In genomic region chr7:132237191-132237590, GRCm38 (mm10) we compare ENCODE assay signal across 16 mouse cellular contexts.
A peak's percentile ranks its signal among the peaks of the same experiment; 100 is the strongest.
DNase-seq lines count a peak whose midpoint lies in the region; ATAC-seq and TF ChIP-seq lines count a peak whose summit lies in the region.
"Had no signal": no experiment of that assay in that cellular context is flagged by ENCODE, and none has a peak within 500 bp of the region (broad histone marks: within the 10 kb centered on the region; RNA-seq: fewer than 3 reads in every experiment).

No protein-coding gene starts in this region.

- H3K4me2 ChIP-seq in heart, embryonic 11.5 days: no peak overlapping the region
- no peak overlapping the region for H3K4me2 ChIP-seq in forebrain, embryonic 12.5 days
- H3K4me2 ChIP-seq: forebrain, embryonic 13.5 days; hindbrain, embryonic 13.5 days; limb, embryonic 15.5 days; midbrain, embryonic 11.5 days; neural tube, embryonic 12.5 days had no signal

- no peak for ATAC-seq in heart, embryonic 11.5 days (replicated peaks; ENCODE audit: insufficient number of reproducible peaks, low FRiP score, low TSS enrichment)
- ATAC-seq in forebrain, embryonic 12.5 days (ENCODE audit: low FRiP score): no peak
- ATAC-seq: forebrain, embryonic 13.5 days; Patski had no signal

- no peak for TF ChIP-seq CTCF in layer of hippocampus, adult 2 months (conservative IDR thresholded peaks at IDR 0.05)

- H3K9ac ChIP-seq in heart, embryonic 11.5 days (ENCODE audit: low read depth, low read length): no peak overlapping the region
- no peak overlapping the region for H3K9ac ChIP-seq in forebrain, embryonic 12.5 days
- H3K9ac ChIP-seq: forebrain, embryonic 13.5 days; hindbrain, embryonic 13.5 days; limb, embryonic 15.5 days; neural tube, embryonic 12.5 days had no signal

- no peak overlapping the region for H3K4me3 ChIP-seq in heart, embryonic 11.5 days (ENCODE audit: low read depth, low read length)
- H3K4me3 ChIP-seq in layer of hippocampus, adult 2 months: no peak overlapping the region
- no peak overlapping the region for H3K4me3 ChIP-seq in forebrain, embryonic 12.5 days (replicated peaks)
- H3K4me3 ChIP-seq: forebrain, embryonic 13.5 days; hindbrain, embryonic 13.5 days; limb, embryonic 15.5 days; neural tube, embryonic 12.5 days had no signal

- H3K4me1 ChIP-seq in heart, embryonic 11.5 days (ENCODE audit: control insufficient read depth, insufficient read depth, low read length): no peaks in the 10 kb centered on the region; the same call in 1 of the 2 replicates
- H3K4me1 ChIP-seq in forebrain, embryonic 12.5 days: 0 out of 2 replicates have a peak, but pooled peaks cover 4% of the 10 kb centered on the region

- no peak overlapping the region for H3K27ac ChIP-seq in heart, embryonic 11.5 days (ENCODE audit: low read depth, low read length)
- peak overlapping the region; percentile 40; the same call in 1 of the 2 replicates for H3K27ac ChIP-seq in layer of hippocampus, adult 2 months
- H3K27ac ChIP-seq in forebrain, embryonic 12.5 days: no peak overlapping the region
- H3K27ac ChIP-seq: forebrain, embryonic 13.5 days; hindbrain, embryonic 13.5 days; limb, embryonic 15.5 days; neural tube, embryonic 12.5 days had no signal

- peak; percentile 59 for DNase-seq in heart, adult 8-10 months (ENCODE audit: low spot score)
- DNase-seq in layer of hippocampus, adult 2 months (ENCODE audit: low spot score in 2 of 2): peak in 1 of 2 experiments; percentile 7
- DNase-seq in layer of hippocampus, postnatal 36 days: no peak
- peak; percentile 52 to 74 for DNase-seq in kidney, postnatal 25 days
- DNase-seq in lung, postnatal 36 days: peak; percentile 67
- DNase-seq in left cerebral cortex, postnatal 4 days: no peak
- DNase-seq: cerebellum, adult 11 months; embryo, embryonic 11 days had no signal

- H3K36me3 ChIP-seq in heart, embryonic 11.5 days (ENCODE audit: control insufficient read depth, insufficient read depth, low read length): no peaks in the 10 kb centered on the region
- peaks cover 17% of the 10 kb centered on the region for H3K36me3 ChIP-seq in forebrain, embryonic 12.5 days (replicated peaks)

- no peaks in the 10 kb centered on the region for H3K9me3 ChIP-seq in heart, embryonic 11.5 days (replicated peaks; ENCODE audit: control insufficient read depth, low read length)
- H3K9me3 ChIP-seq in forebrain, embryonic 12.5 days: no peaks in the 10 kb centered on the region
- H3K9me3 ChIP-seq: forebrain, embryonic 13.5 days; hindbrain, embryonic 13.5 days; limb, embryonic 15.5 days; neural tube, embryonic 12.5 days had no signal

- no peaks in the 10 kb centered on the region for H3K27me3 ChIP-seq in heart, embryonic 11.5 days (ENCODE audit: control insufficient read depth, insufficient read depth, low read length)
- H3K27me3 ChIP-seq in forebrain, embryonic 12.5 days: no peaks in the 10 kb centered on the region
- H3K27me3 ChIP-seq: forebrain, embryonic 13.5 days; hindbrain, embryonic 13.5 days; limb, embryonic 15.5 days; neural tube, embryonic 12.5 days; Patski had no signal

- intact Hi-C loops in left cerebral cortex, postnatal 4 days (cut with DNase I): loop anchor here (10.0 kb wide), 1 partner anchor 238 kb away; no protein-coding TSS in a partner anchor

- WGBS in heart, embryonic 11.5 days (ENCODE audit: insufficient replicate concordance): 57% methylated on average over 4 of the region's 4 CpGs
- 88% methylated on average over 4 of the region's 4 CpGs for WGBS in forebrain, embryonic 12.5 days

Comparison
In these comparisons a context has a peak if more than half of its experiments do, and no peak if none do; other contexts are left out.
1. DNase-seq: peak in heart, adult 8-10 months (single experiment), kidney, postnatal 25 days (2 of 2) and lung, postnatal 36 days (single experiment); none in layer of hippocampus, postnatal 36 days (0 of 2) and left cerebral cortex, postnatal 4 days (single experiment).